Mouse (Mus musculus) spleen, adult 12 weeks (tissue): ENCODE data around the gene Psmb3.
"Not testable (repeated sequence)": the region's sequence is repeated elsewhere in the genome, so short reads cannot be mapped to it uniquely, and the experiment has no call there.

Source experiments
- DNase-seq: peaks from one replicate; pipeline ENCODE4 v3.0.0; 2022; ENCODE audit warnings: low spot score

Psmb3 gene

DNA sequence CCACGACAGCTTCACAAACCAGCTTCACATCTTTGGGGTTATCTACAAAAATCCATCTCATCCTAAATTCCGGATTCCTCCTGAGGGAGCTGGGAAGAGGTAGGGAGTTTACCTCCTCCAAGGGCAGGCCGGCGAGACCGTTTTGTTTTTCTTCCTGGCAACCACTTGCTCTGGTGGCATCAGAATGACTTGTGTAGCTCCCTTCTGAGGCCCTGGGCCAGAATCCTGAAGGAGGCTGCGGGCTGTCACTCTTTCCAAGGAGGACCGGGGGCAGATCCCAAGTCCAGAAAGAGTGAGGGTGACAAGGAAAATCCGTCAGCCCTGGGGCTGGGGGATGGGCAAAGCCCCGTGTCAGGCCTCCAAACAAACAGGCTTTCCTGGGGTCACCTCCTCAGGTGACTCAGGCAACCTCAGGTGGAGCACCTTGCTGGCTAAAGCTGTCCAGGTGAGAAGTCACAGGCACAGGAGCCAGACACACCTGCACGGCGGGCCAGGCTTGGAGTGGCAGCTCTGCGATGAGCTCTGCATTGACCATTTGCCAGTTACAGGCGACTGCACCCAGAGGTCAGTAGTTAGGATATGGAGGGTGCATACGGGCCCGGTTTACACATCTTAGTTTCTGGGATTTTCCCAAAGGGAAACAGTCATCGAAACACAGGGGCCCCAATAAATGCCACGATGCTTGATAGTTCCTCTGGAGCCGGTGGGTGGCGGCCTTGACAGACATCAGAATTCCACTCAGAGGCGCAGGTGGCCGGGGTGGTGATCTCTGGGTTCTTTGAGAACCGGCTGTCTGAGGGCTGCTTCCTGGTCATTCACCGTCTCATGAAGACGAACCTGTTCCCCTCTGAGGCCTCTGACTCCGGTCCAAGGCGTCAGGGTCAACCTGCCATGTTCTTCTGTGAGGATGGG is 14.4 kb downstream of the Psmb3 start:
- DNase-seq, result no peak

DNA sequence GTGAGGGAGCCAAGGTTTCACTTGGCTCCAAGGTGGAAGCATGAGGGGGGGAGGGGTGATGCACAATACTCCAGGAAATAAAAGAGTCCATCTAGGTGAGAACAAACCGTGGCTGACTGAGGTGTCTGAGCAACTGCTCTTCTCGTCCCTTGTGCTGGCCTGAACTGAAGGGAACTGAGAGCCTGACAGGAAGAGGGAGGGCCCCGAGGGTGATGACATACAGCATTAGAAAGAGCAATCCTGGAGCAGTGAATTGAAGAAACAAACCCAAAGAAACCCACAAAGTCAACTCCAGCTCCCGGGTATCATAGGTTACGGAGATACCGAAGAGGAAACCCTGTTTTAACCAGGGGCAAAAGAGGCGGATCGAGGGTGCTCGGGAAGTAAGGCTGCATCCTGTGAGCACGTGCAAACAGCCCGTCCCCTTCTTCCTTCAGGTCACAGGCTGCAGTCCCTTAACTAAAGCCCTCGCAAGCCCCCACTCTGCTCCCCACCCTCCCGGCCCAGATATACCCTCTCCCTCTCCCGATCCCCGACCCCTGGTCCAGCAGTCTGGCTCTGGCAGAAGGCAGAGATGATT is 15.2 kb downstream of the Psmb3 start:
- no peak for DNase-seq

DNA sequence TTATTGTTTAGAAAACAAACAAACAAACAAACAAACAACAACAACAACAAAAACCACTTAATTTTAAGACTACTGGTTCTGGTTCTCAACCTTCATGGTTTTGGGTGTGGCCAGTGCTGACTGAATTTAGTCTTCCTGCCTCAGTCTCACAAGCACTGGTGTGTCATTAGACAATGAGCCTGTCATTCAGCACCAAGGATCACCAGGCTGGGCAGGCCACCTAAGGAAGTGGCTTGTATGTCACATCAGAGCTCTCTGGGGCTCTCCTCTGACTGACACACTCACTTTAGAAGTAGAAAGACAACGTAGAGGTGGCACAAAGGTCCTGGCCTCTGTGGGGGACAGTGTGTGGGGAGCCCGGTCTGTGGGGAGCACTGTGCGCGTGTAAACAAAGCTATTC is 15.8 kb downstream of the Psmb3 start:
- no peak for DNase-seq

DNA sequence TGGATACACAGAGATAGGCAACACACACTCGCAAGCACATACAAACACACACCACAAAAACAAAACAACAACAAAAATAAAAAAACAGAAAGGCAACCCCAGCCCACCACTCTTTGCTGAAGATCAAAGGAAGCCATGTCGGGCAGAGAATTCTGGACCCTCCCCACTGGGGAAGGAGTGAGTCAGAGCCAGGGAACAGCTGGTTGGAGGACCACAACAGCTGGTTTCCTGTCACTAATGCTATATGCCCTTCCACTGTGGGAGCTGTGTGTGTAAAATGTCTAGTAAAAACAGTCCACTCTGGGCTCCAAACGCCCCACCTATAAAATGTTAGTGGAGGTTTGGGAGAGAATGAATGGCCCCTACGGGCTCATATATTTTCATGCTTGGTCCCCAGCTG is 18.1 kb downstream of the Psmb3 start:
- no peak for DNase-seq

DNA sequence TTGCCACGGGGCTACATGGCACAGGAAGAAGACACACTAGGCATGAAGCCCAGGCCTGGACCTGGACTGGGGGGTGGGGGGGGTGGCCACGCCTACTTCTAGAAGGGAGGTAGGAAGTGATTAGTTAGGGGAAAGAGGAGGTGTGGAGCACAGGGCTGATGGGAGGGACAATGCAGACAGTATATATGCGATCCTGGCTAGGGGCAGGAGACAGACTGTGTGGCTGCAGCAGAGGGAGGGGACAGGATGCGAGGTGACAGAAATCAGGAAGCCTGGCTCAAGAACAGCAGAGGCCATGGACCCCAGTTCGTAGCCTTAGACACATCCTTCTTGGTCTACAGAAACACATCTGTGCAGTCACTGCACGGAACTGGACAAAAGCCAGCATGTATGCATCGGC is 20.5 kb downstream of the Psmb3 start:
- DNase-seq, result no peak

DNA sequence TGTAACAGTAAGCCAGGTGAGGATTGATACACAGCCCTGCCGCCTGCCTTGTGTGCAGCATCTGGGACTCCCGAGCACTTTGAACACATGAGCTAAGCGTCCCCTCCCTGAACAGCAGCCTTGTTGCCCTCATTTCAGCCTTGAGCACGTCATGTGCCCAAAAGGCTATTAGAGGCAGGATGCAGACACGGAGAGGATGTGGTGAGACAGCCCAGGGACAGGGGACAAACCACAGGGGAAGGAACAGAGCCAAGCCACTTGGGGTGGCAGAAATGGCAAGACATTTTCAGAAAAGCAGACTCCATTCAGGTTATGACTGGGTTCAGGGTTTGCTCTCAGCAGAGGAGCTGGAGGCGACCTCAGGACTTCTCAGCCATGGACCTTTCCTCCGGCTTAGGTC is 25.1 kb downstream of the Psmb3 start:
- no peak for DNase-seq

DNA sequence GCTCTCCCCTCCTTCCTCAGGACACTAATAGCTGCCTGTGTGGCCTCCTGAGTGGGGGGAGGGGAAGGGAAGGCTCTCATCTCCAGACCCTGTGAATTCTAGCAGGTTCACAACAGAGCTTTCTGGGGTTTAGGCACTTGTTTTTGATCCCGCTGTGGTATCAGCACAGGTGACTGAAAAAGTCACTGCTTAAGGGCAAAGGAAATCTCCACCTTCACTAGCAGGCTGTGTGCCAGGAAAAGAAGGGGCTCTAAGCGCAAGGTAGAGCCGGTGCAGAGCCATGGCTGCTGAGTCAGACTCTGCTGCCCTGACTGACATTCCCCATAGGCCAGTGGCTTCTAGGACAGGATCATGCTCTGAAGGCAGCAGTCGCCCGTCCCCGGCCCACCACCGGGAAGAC is 25.5 kb downstream of the Psmb3 start:
- no peak for DNase-seq

DNA sequence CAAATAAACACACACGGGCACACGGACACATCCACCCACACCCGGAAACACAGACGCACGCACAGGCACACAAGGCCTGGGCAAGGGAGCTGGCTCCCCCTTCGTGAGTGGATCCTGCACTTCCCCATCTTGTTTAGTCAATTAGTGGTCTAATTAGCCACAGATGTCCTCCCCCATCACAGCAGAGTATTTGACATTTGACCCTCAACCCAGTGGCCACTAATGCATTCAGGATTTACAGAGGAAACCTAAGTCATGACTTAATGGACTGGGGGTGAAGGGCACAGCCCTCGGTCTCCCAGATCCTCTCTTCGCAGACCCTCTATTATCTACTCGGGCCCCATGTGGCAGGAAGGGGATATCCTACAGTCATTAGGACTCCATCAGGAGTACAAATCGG is 30.5 kb downstream of the Psmb3 start:
- DNase-seq, result no peak

DNA sequence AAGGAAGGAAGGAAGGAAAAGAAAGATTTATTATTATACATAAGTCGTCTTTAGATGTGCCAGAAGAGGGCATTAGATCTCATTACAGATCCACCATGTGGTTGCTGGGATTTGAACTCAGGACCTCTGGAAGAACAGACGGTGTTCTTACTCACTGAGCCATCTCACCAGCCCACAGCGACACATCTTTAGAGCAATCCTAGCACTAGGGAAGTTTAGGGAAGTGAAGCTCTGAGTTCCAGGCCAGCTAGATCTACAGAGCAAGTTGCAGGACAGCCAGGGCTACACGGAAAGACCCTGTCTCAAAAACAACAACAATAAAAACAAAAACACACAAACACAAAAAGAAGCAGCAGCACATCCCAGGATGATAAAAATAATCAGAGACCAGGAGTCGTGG is 31.6 kb downstream of the Psmb3 start:
- DNase-seq, result not testable (repeated sequence)

DNA sequence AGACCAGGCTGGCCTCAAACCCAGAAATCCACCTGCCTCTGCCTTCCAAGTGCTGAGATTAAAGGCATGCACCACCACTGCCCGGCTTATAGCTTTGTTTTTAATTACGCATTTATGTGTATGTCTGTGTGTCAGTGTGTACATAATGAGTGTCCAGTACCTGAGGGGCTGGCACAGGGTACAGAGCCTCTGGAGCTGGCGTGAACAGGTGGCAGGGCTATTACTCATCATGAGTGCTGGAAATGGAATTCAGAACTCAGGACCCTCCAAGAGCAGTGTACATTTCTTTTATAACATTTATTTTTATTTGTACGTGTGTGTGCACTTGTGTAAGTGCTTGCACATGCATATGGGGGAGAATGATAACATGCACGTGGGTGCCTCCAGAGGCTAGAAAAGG is 33.4 kb downstream of the Psmb3 start:
- no peak for DNase-seq

DNA sequence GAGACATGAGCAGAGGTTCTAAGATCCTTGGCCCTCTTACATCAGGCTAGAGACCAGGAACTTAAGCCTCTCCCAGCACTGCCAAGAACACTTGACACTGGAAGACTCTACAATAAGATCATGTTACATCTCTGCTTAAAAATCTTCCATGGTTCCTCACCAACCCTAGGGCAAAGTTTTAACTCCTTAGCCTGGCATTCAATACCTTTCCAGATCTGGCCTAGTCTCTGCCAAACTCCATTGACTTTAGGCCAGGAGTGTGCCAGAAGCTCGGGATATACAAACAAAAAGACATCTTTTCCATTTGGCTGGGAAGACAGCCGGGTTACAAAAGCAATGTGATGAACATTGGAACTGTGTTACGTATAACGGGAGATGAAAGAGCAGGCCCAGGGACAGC is 34.4 kb downstream of the Psmb3 start:
- no peak for DNase-seq

DNA sequence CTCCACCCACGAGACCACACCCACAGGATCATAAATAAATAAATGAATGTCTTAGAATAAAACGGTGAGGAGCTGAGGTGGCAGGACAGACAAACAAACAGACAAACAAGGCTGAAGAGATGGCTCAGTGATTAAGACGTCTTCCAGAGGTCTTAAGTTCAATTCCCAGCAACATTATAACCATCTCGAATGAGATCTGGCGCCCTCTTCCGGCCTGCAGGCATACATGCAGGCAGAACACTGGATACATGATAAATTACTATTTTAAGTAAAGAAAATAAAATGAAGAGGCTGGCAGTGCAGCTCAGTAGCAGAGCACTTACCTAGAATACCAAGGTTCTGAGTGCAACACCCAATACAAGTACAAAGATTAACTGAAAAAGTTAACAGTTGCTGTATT is 35.5 kb downstream of the Psmb3 start:
- no peak for DNase-seq

DNA sequence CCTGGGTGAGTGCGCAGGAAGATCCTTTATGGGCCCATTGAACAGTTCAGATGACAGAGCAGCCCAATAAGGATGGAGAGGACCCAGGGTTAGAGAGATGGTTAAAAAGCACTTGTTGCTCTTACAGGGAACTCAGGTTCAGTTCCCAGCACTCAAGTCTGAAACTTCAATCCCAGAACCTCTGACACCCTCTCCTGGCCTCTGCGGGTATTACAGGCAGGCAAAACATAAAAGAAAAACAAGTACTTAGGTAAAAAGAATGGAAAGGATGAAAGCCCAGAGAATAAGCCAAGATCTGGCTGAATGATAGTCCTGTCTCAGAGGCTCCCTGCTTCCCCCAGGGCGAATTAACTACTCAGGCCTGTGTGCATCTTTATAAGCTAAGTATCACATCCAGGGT is 36.0 kb downstream of the Psmb3 start:
- DNase-seq, result no peak

DNA sequence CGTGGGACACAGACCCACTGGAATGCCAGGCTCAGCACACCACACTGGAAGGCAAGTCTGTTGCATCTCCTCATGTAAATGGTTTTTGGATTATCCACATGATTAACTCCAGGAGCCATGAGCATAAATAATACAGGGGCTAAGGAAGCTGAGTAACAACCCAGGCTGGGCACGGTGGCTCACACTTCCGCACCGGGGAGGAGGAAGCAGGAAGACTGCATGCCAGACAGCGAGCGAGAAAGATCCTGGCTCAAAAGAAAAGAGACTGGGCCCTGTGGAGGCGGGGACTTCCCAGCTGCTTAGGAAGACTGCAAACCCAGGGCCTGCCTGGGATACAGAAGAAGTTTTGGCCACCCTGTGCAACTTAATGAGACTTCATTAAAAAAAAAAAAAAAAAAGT is 37.0 kb downstream of the Psmb3 start:
- DNase-seq, result no peak

DNA sequence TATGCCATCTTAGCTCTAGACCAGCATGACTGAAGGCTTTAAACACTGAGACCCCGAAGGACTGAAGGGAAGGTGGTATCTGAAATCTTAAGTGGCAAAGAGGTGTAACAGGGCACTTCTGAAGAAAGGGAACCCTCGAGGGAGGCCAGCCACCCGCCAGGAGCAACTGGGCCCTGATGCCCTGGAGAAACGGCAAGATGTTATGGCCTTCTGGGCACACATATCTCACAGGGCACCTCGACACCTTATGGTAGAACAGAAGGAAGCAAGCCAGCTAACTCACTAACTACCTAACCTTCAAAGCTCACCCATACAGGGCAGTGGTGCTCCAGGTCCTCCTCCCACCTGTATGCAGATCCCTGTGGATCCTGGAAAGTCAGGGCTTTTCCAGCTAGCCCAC is 39.0 kb downstream of the Psmb3 start:
- DNase-seq, result no peak

DNA sequence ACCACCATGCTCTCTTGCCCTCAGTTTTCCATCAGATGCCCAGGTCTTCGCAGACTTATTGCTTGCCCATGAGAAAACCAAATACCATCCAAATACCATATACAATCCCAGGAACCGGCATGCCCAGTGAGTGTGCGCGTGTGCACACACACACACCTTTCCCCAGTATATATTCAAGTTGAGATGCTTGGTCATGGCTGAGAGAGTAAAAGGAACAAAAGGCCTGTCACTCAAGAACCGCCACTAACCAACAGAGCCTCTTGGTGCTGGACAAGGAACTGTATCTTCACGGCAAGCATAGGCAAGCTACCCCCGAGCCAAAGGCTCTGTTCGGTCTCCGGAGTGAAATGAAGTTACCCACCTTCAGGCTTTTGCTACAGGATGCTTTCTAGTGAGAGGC is 39.4 kb downstream of the Psmb3 start:
- DNase-seq, result no peak

DNA sequence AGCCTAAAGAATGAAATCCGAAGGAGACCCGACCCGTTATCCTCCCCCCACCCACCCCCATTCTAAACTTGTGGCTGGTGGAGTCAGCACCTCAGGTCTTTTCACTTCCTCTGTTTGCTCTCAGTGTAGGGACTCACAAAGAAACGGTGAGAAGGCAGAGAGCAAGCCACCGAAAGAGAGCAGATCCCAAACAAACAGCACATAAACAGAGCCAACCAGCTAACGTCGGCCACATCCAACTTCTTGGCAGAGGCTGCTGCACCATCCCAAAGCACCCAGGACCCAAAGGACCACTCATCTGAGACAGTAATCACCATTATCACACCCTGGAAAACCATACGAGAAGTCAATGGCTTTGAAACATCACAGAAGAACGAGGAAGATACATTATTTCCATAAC is 40.2 kb downstream of the Psmb3 start:
- no peak for DNase-seq

DNA sequence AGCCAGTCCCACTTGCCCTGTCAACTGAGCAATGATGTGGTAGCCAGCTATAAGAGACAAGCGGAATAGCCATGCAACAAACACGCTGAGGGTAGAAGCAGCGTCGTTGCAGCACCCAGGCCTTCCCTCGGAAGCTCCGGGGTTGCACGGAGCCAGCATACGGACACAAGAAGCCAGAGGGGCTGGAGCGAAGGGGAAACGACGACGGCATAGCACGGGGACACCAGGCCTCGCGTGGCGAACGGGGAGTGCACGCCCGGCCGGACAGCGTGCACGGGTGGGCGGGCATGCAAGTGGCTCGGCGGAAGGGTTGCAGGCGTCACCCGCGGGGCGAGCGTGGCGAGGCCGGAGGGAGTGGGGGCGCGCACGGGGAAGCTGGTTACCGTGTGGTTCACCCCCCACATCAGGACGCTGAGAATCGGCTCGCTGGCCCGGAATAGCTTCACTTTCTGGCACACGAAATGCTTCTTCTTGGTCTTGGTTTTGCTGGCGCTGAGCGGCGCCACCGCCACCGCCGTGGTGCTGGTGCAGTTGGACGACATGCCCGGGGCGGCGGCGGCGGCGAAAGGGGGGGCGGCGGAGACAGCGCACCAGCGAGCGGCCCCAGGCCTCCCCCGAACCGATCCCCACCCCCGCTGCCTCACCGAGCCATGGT is 41.0 kb downstream of the Psmb3 start, which contains the start of gene Pip4k2b:
Gene Pip4k2b (minus strand): TSS at position 642 of the 655 bp plus-strand sequence.
- no peak for DNase-seq

DNA sequence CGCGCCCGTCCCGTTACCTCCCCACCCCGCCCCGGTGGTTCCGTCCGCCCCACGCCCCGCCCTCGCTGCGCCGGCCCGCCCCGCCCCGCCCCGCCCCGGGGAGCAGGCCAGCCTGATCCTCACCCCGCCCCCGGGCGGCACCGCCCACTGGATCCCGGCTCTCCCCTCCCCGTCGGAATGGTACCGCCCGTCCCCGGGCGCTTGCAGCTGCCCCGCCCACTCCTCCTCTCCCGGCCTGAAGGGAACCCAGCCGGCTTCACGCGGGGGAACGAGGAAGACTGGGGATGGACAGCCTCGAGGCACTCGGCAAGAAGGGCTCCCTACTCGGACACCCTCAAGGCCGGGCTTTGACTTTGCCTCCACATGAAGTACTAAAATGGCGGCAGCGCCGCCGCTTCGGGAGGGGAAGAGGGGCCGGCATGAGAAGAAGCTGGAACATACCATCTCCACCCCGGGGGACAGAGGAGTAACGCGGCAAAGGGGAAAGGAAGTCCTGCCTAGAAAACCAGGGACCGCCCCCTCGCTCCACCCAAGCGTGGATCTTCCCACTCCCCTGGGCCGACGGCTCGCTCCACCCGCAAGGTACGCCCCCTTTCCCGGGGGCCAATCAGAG is 41.6 kb downstream of the Psmb3 start:
- peak; percentile 99 for DNase-seq

DNA sequence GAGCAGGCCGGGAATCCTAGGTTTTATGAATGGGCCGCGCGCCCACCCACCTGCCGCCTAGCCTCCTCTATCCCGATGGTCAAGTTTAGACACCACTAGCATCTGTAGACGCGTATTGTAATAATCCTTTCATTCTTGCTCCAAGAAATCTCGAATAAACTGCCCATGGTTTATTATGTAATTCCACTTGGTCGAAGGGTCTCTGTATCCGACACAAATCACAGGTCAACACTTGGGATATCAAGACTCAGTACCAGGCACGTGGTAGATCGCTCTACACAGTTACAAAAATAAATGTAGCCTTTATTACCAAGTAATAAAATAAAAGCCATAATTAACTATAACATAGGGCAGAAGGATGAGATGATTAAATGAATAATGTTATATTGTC is 42.1 kb downstream of the Psmb3 start:
- DNase-seq, result no peak

DNA sequence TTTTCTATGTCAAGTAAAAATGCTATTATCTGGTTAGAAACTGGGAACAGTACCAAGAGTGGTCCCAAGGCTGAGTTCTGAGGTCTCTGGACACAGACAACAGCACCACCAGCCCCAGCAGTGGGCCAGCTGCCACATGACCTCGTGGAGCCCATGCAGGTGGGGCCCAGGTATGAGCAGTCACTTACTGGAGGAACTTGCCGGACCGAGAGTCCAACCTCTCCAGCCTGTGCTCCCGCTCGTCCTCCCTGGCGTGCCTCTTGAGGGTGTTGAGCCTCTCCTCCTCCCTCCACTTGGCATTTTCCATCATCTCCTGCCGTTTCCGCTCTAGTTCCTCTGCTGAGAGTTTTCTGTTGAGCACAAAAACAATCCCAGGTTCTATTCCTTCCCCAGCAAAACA is 44.6 kb downstream of the Psmb3 start:
- no peak for DNase-seq

DNA sequence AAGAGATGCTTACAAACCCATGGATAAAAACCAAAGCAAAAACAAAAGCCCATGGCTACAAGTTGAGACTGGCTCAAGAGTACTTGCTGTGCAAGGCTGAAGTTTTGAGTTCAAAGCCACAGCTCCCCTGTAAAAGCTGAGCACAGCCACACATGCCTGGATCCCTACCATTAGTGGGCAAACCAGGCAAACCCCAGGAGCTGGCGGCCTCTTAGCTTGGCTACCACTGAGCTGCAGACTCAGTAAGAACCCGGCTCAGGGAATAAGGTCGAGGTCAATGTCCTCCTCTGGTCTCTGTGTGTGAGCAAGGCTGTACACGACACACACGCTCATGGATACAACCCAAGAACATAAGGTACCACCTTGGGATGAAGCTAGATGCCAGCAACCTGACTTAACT is 45.3 kb downstream of the Psmb3 start:
- DNase-seq, result no peak

DNA sequence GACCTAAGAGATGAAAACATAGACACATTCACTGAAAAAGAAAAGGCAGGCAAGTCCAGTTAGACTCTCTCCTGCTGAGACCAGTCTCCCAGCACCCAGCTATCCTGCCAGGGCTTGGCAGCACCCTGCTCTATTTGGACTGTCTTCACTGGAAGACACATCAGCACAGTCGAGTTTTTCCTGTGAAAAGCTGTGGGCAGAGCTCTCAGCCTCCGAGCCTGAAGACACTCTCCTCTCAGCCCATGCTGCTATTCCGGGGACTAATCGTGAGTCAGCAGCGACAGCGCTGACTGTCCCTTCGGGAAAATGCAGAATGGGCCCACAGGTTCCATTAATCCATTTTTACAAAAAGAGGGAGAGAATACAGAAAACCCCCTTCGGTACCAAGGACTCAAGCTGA is 50.1 kb downstream of the Psmb3 start:
- no peak for DNase-seq
